10 mouse cellular contexts compared by ENCODE assay signal in genomic region chr3:55044601-55045370, GRCm38 (mm10). TPM values are rescaled to one million over a fixed set of nuclear protein-coding genes. Genes with fewer than 3 reads are reported as not detected.
DNase-seq lines count a peak whose midpoint lies in the region; ATAC-seq and TF ChIP-seq lines count a peak whose summit lies in the region.
"Had no signal": no experiment of that assay in that cellular context is flagged by ENCODE, and none has a peak within 500 bp of the region (broad histone marks: within the 10 kb centered on the region; RNA-seq: fewer than 3 reads in every experiment).

No protein-coding gene starts in this region.

- intact Hi-C loops in heart, postnatal 10 days (cut with DNase I), result no loop called here

- peak; percentile 13 for DNase-seq in cerebellum, adult 11-12 months
- DNase-seq in cerebellum, adult 9-10 months, result no peak
- peak; percentile 9 to 34 for DNase-seq in kidney, postnatal 4 days
- peak; percentile 40 to 52 for DNase-seq in heart, postnatal 10 days
- peak; percentile 22 for DNase-seq in lung, postnatal 0 days (ENCODE audit: low spot score)
- DNase-seq in ovary, postnatal 10 days (ENCODE audit: low spot score), result no peak
- no peak for DNase-seq in urinary bladder, postnatal 10 days (ENCODE audit: low spot score)
- DNase-seq: thymus, postnatal 25 days had no signal

- no peak overlapping the region for H3K27ac ChIP-seq in kidney, embryonic 14.5 days (ENCODE audit: low read depth, low read length)
- H3K27ac ChIP-seq in lung, postnatal 0 days (ENCODE audit: low read length), result no peak overlapping the region

- H3K9ac ChIP-seq in kidney, embryonic 14.5 days (ENCODE audit: low read depth, low read length), result no peak overlapping the region
- no peak overlapping the region for H3K9ac ChIP-seq in lung, postnatal 0 days (replicated peaks; ENCODE audit: low read depth)

- H3K9me3 ChIP-seq in kidney, embryonic 14.5 days (ENCODE audit: control insufficient read depth, low read length), result no peaks in the 10 kb centered on the region
- H3K9me3 ChIP-seq in lung, postnatal 0 days (ENCODE audit: low read length), result no peaks in the 10 kb centered on the region

- no peaks in the 10 kb centered on the region for H3K4me1 ChIP-seq in kidney, embryonic 14.5 days (ENCODE audit: control insufficient read depth, insufficient read depth, low read length)
- no peaks in the 10 kb centered on the region for H3K4me1 ChIP-seq in lung, postnatal 0 days (ENCODE audit: insufficient read depth, low read depth, low read length)

- 55% methylated on average over 8 of the region's 8 CpGs for WGBS in kidney, embryonic 14.5 days
- WGBS in lung, postnatal 0 days, result 48% methylated on average over 8 of the region's 8 CpGs

- TF ChIP-seq CTCF in lung, postnatal 0 days (IDR thresholded peaks at IDR 0.05), result no peak

- ATAC-seq in kidney, embryonic 14.5 days (ENCODE audit: low FRiP score, low TSS enrichment), result no peak
- peak; percentile 28; the same call in 1 of the 2 replicates for ATAC-seq in lung, postnatal 0 days

- H3K36me3 ChIP-seq in kidney, embryonic 14.5 days (ENCODE audit: control insufficient read depth, insufficient read depth, low read length), result no peaks in the 10 kb centered on the region
- H3K36me3 ChIP-seq in lung, postnatal 0 days (ENCODE audit: insufficient read depth, low read length), result no peaks in the 10 kb centered on the region

- no peak for TF ChIP-seq EP300 in lung, postnatal 0 days (IDR thresholded peaks at IDR 0.05)

- no peaks in the 10 kb centered on the region for H3K27me3 ChIP-seq in kidney, embryonic 14.5 days (ENCODE audit: control insufficient read depth, insufficient read depth, low read length)
- H3K27me3 ChIP-seq in lung, postnatal 0 days (replicated peaks; ENCODE audit: insufficient read depth, low read length), result no peaks in the 10 kb centered on the region

- H3K4me2 ChIP-seq in kidney, embryonic 14.5 days (replicated peaks; ENCODE audit: low read depth, low read length), result no peak overlapping the region
- H3K4me2 ChIP-seq in lung, postnatal 0 days (replicated peaks; ENCODE audit: low read depth, low read length), result no peak overlapping the region

- H3K4me3 ChIP-seq in kidney, embryonic 14.5 days (ENCODE audit: low read length), result no peak overlapping the region
- H3K4me3 ChIP-seq in lung, postnatal 0 days (ENCODE audit: low read depth, low read length), result no peak overlapping the region

RNA-seq across cellular contexts. Expression of gene Ccna1, which starts 10.5 kb away (rescaled TPM):
- 1.6 and 2.1 TPM in 2 replicates for polyA plus RNA-seq in kidney, embryonic 14.5 days (2014; fragmentation: Nextera tagmentation; extraction: Ambion mirVana)
- under 1 TPM; 0.31 to 0.60 TPM for total RNA-seq in heart, postnatal 10 days (2021)
- polyA plus RNA-seq in lung, postnatal 0 days (2015; fragmentation: Nextera tagmentation; extraction: Ambion mirVana), result 10.7 and 11.9 TPM in 2 replicates
- total RNA-seq: liver, adult 2 months had no signal
- polyA plus RNA-seq: liver, adult 2 months had no signal

Comparison
In these comparisons a context has a peak if more than half of its experiments do, and no peak if none do; other contexts are left out.
1. DNase-seq: peak in cerebellum, adult 11-12 months (single experiment), kidney, postnatal 4 days (2 of 2), heart, postnatal 10 days (2 of 2) and lung, postnatal 0 days (single experiment); none in cerebellum, adult 9-10 months (single experiment), ovary, postnatal 10 days (single experiment) and urinary bladder, postnatal 10 days (single experiment).